Mouse (Mus musculus) spleen, postnatal 36 days (tissue): ENCODE measurements around the gene Fcgrt.
A peak's percentile ranks its signal among the peaks of the same experiment; 100 is the strongest.

ENCODE experiments used
- DNase-seq, 2 experiments: peaks; one replicate each; pipeline ENCODE4 v3.0.0; 2022; ENCODE audit warnings: low spot score in 2 of 2, mixed read lengths in 1 of 2

Gene Fcgrt

GRCm38 (mm10) chr7:45083300-45083890, 20.3 kb downstream of the Fcgrt start:
- DNase-seq, result peak in 1 of 2 experiments; percentile 47

GRCm38 (mm10) chr7:45082401-45083299, 21.0 kb downstream of the Fcgrt start:
- DNase-seq, result peak; percentile 73 to 77

DNA sequence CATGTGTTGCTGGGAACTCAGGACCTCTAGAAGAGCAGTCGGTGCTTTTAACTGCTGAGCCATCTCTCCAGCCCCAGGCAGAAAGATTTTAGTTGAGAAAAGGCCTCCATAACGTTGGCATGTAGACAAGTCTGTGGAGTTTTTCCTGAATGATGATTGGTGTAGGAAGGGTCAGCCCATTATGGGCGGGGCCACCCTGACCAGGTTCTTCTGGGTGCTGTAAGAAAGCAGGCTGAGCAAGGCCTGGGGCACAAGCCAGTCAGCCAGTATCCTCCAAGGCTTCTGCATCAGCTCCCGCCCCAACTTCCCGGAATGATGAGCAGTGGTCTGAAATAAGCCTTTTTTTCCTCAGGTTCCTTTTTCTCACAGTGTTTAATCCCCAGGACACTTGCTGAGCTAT, 22.6 kb downstream of the Fcgrt start:
- DNase-seq, result no peak

DNA sequence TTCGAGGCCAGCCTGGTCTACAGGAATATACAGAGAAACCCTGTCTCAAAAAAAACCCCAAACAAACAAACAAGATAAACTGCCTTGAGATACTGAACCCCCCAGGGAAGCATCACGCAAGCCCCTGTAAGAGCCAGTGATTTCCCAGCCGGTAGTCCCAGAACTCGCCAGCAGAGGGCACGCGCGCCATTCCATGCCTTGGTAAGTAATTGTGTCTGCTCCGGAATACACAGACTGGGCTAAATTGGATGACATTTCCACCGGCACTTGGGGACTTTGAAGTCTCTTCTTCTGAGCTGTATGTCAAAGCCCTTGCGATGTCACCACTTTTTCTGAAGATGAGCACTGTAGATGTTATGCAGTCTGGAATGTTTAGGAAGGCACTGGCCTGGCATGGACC, 23.8 kb downstream of the Fcgrt start:
- peak; percentile 82 to 88 for DNase-seq

DNA sequence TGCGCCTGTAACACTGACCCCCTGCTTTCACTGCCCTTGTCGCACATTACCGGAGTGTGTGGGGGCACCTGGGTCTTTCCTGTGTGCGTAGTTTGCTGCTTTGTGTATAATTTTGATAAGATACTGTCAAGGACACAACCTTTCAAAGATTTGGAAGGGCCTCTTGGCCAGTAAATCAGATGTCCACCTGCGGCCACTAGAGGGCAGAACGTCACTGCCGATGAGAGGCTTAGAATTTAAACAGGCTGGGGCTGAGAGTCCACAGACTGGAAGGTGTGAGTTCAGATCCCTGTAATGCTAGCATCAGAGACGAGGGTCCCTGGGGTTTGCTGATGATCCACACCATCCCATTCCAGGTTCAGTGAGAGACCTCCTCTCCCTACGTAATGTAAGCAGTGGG, 25.1 kb downstream of the Fcgrt start:
- DNase-seq, result peak; percentile 67 to 74

DNA sequence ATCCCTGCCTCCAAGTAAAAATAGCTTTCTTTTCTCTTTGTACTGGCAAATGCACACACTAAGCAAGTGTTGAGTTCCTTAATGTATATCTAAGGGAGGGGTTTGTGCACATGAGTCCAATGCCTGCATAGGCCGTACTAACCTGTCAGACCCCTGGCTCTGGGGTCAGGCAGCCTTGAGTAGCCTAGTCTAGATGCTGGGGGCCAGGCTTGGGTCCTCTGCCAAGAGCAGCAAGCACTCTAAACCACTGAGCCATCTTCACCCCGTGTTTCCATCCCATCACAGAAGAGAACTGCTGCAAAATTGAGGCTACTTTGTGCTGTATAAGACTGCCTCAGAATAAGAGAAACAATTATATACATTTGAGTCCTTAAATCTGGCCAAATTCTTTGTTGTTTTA, 25.8 kb downstream of the Fcgrt start:
- DNase-seq, result no peak

DNA sequence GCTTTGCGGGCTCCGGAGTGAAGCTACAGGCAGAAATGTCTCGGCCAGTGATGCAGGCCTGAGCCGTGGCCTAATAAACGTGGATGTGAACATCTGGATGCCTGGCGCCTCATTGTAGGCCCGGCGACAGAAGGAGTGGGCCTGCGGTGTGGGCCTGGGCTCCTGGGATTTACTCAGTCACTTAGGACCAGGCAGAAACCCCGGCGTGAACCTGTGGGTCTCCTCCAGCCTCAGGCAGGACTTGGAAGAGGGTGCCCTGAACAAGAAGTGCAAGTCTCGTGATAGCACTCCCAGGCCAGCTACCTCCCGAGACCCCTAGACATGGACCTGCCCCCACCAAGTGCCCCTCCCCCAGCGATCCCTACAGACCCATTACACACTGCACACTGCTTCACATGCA, 26.3 kb downstream of the Fcgrt start:
- no peak for DNase-seq

DNA sequence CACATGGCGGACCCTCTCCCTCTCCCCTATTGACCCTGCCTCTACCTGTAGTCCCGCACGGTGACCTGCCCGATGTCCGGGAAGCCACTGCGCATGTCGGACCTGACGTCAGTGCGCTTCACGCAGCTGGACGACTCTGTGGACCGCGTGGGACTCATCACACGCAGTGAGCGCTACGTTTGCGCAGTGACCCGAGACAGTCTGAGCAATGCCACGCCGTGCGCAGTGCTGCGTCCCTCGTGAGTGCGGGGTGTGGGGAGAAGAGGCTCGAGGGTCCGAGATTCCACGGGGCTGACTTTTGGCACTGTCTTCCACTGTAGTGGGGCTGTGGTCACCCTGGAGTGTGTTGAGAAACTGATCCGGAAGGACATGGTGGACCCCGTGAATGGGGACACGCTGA, 27.1 kb downstream of the Fcgrt start:
- DNase-seq, result no peak

- no peak for DNase-seq
Observed at GRCm38 (mm10) chr7:45075405-45075804, 28.2 kb downstream of the Fcgrt start.

DNA sequence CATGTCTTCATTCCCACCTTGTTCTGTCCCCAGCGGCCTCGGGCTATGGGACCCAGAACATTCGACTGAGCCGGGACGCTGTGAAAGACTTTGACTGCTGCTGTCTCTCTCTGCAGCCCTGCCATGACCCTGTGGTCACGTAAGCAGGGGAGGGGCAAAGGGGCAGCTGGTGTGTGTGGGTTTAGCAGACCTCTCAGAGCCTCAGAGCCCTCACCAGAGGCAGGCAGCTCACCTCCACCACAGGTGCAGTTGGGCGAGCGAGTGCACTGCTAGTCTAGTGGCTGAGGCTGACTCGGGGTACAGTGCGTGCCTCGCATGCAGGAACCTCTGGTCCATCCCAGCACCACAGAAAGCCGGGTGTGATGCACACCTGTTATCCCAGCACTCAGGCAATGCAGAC, 29.7 kb downstream of the Fcgrt start:
- no peak for DNase-seq

GRCm38 (mm10) chr7:45073171-45073707, 30.4 kb downstream of the Fcgrt start:
- DNase-seq, result no peak

- no peak for DNase-seq
Observed at GRCm38 (mm10) chr7:45072230-45072629, 31.4 kb downstream of the Fcgrt start.

- no peak for DNase-seq
Observed at GRCm38 (mm10) chr7:45069671-45070070, 34.0 kb downstream of the Fcgrt start.

- peak; percentile 41 to 48 for DNase-seq
Observed at GRCm38 (mm10) chr7:45068000-45068318, 35.7 kb downstream of the Fcgrt start.

DNA sequence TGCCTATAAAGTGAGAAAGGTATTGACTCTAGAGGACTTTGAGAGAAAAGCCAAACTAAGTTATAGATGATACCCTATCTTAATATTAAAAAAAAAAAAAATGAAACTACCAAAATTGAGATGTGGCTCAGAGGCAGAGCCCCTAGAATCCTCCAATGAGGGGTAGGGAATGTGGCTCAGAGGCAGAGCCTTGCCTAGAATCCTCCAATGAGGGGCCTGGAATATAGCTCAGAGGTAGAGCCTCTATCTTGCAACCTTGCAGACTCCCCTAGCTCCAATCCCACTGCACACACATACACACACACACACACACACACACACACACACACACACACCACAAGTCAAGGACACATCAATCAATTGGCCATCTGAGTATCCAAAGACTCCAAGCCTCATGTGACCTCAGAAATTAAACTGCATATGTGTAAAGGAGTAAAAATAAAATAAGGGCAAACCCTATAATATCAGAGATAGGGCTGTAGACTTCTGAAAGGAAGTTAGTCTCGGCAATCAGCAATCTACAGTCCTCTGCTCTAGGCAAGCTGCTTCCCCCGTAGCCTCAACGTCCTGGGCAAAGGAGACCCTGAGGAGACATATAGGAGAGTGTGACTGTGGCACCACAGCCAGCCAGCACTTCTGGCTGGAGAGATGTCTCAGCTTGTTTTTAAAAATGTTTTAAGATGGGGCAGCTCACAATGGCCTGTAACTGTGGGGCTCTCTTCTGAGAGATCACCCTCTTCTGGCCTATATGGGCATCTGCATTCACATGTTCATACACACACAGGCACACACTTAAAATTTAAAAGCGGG, 36.3 kb downstream of the Fcgrt start:
- no peak for DNase-seq

DNA sequence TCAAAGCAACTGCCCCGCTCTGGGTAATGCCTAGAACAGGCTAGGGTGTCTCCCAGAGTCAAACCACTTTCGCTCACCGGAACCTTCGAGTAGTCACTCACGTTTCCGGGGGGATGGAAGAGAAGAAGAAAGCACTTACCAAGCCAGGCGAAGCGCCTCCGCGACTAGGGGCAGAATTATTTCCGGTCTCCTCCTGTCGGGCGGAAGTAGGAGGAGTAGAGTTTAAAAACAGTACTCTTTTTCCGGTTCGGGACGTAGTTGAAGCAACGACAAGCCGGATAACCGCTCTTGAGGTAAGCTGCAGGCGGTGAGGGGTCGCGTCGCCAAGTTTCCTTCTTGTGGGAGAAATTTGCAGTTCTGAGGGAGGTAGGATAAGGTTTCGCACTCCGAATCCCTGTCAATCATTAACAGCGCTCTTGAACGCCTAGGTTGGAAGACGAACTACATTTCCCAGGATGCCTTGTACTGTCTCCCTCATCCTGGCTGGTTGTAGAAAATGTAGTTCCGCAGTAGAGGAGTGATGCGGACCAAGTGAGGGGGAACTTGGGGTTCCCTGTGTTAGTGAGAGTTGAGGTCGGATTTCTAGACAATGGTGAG, 41.3 kb downstream of the Fcgrt start, which contains the start of the genes Nosip and Prrg2:
TSS of gene Nosip (plus strand) at position 191 of the 597 bp plus-strand sequence.
TSS of gene Prrg2 (minus strand) at position 439 of the 597 bp plus-strand sequence.
- peak; percentile 95 to 97 for DNase-seq

DNA sequence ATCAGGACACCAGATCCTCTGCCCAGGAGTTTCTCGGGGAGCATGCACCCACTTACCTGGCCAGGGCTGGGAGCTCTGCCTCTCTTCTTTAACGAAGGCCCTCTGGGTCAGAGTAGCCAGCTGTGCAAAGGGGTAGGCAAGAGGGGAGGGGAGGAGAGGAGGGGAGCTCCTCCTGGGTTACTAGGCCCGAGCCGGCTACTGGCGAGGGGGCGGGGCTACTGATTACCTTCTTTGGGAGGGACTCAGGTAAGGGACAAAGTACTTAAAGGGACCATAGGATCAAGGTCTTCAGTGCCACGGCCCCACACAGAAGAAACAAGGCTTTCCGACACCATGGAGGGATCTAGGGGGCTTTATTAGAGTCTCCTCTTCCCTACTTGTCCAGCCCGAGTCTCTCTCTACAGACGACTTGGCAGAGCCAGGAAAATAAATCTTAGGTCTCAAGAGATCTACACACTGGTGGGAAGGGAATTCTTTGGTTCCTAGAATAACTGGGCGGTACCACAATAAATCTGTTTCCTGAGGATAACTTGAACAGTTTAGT, 42.0 kb downstream of the Fcgrt start:
- peak in 1 of 2 experiments; percentile 31 for DNase-seq

DNA sequence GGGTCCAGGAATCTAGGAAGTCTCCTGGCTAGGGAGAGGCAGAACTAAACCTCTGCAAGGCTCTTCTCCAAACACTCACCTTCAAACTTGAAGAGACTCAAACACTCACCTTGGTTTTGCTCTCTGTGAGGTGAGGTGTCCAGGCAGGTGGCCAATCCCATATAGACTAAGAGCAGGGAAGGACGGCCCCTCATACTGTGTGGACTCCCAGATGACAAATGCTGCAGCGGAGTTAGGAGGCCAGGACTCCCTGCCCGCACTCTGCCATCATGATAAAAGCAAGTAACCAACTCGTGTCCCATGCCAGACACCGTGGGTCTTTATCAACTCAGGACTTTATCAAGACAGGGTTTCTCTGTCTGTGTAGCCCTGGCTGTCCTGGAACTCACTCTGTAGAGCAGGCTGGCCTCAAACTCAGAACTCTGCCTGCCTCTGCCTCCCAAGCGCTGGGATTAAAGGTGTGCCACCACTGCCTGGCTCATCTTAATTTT, 43.0 kb downstream of the Fcgrt start:
- DNase-seq, result no peak

GRCm38 (mm10) chr7:45058607-45059571, 44.8 kb downstream of the Fcgrt start:
- DNase-seq, result no peak

DNA sequence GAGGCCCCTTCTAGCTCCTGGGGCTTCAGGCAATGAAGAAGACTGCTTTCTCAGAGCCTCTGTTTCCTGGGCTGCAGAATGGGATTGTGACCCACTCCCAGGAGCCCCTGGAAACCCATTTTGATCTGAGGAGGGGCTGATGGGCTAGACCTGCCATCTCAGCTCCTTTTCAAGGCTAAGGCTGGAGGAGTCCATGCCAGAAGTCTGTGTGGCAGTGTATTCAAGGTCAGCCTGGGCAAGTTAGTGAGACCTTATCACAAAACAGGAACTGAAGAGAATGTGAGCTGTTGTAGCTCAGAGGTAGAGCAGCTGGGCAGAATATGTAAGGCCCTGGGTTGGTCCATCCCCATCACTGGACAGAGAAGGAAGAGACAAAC, 46.7 kb downstream of the Fcgrt start:
- DNase-seq, result no peak
